Mouse (Mus musculus) midbrain, postnatal 0 days (tissue): ENCODE measurements around the gene Gm4214. TPM values are rescaled to one million over a fixed set of nuclear protein-coding genes. Genes with fewer than 3 reads are reported as not detected.
"Not testable (repeated sequence)": the region's sequence is repeated elsewhere in the genome, so short reads cannot be mapped to it uniquely, and the experiment has no call there.

Experiments
- ATAC-seq: fragments of 200-750 bp; cut with Nextera tagmentation; 2 replicates; pipeline ENCODE4 v1.8.0; 2017; ENCODE audit warnings: moderate number of reproducible peaks, mild to moderate bottlenecking, moderate TSS enrichment, moderate library complexity; ENCODE audit not compliant: low FRiP score
- DNase-seq: peaks from one replicate; pipeline ENCODE4 v3.0.0-alpha.2; 2015; ENCODE audit warnings: low spot score
- H3K27ac ChIP-seq: fragments of 300-500 bp; sonication (generic); 2 replicates; pipeline ENCODE4 v1.5.1; 2014; ENCODE audit warnings: low read depth, mild to moderate bottlenecking, low read length, mixed read lengths
- H3K27me3 ChIP-seq: fragments of 300-500 bp; sonication (generic); 2 replicates; pipeline ENCODE4 v1.6.1; 2014; ENCODE audit warnings: low read length, control low read depth, mixed read lengths; ENCODE audit not compliant: insufficient read depth
- H3K36me3 ChIP-seq: fragments of 300-500 bp; sonication (generic); 2 replicates; pipeline ENCODE4 v1.6.1; 2014; ENCODE audit warnings: low read length, control low read depth, mixed read lengths; ENCODE audit not compliant: insufficient read depth
- H3K4me1 ChIP-seq: fragments of 300-500 bp; sonication (generic); 2 replicates; pipeline ENCODE4 v1.6.1; 2014; ENCODE audit warnings: mild to moderate bottlenecking, control low read depth, antibody characterized with exemption, low read length, mixed read lengths; ENCODE audit not compliant: insufficient read depth
- H3K4me2 ChIP-seq: fragments of 300-500 bp; sonication (generic); 2 replicates; pipeline ENCODE4 v1.6.1; 2014; ENCODE audit warnings: low read depth, mild to moderate bottlenecking, low read length, mixed read lengths; ENCODE audit not compliant: poor library complexity, severe bottlenecking
- H3K4me3 ChIP-seq: fragments of 300-500 bp; sonication (generic); 2 replicates; pipeline ENCODE4 v1.5.1; 2014; ENCODE audit warnings: low read depth, mild to moderate bottlenecking, low read length, moderate library complexity
- H3K9ac ChIP-seq: fragments of 300-500 bp; sonication (generic); replicated peaks from 2 replicates; pipeline ENCODE4 v1.6.1; 2014; ENCODE audit warnings: mild to moderate bottlenecking, low read length, moderate library complexity, mixed read lengths; ENCODE audit not compliant: poor library complexity, severe bottlenecking
- H3K9me3 ChIP-seq: fragments of 300-500 bp; sonication (generic); 2 replicates; pipeline ENCODE4 v1.6.1; 2016; ENCODE audit warnings: low read length, control low read depth
- WGBS: fragments of 180-500 bp; shearing (Covaris S2); extraction: QIAGEN DNeasy Blood & Tissue Kit; methylation state at CpG from one replicate; pipeline ENCODE4 v1.1.7; 2014; 5-methylcytosine and 5-hydroxymethylcytosine counted together
- polyA plus RNA-seq: library from polyadenylated mRNA; unstranded; fragments of >200 nt; fragmentation: Nextera tagmentation; extraction: Ambion mirVana; gene quantifications from 2 replicates; pipeline ENCODE4 v1.2.1, GENCODE M21; 2015
- total RNA-seq: library from RNA; depleted of rRNA; stranded (reverse); fragments of >200 nt; gene quantifications from 2 replicates; pipeline ENCODE4 v1.2.3, GENCODE M21; 2014; rRNA removed

Gm4214 gene
- total RNA-seq (not detected in 2 replicates), polyA plus RNA-seq (not detected in 2 replicates)

- H3K9ac ChIP-seq, ATAC-seq, DNase-seq, H3K27me3 ChIP-seq, H3K27ac ChIP-seq, H3K4me1 ChIP-seq, H3K4me3 ChIP-seq, H3K9me3 ChIP-seq, H3K36me3 ChIP-seq, H3K4me2 ChIP-seq: not testable (repeated sequence)
- WGBS: no CpG with 5 or more reads among the region's 5 CpGs
Observed at GRCm38 (mm10) chr7:22984573-22984972, at the start of gene Gm4214. Gene Gm4214 (minus strand): TSS chr7:22984673.

DNA sequence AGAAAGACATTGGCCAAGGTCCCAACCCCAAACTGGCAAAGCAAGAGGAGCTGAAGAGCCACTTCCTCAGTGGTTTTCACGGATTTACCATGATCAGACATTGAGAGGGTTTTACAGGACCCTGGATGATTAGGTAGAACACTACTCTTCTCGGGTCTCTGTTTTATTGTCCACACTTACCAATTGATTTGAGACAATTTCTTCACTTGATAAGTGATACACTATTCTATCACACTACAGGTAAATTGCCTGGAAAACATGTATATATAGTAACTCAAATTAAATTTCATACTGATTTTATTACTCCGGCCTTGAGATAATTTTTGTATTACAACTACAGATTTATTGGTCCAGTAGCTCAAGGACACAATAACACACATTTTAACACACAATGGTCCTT lies 35.4 kb upstream of the Gm4214 start, which contains the start of gene Gm4216:
TSS of gene Gm4216 (minus strand) at position 101 of the 400 bp plus-strand sequence.
- H3K4me3 ChIP-seq, ATAC-seq, H3K4me1 ChIP-seq, H3K9ac ChIP-seq, H3K9me3 ChIP-seq, H3K36me3 ChIP-seq, H3K4me2 ChIP-seq, H3K27ac ChIP-seq, DNase-seq, H3K27me3 ChIP-seq: not testable (repeated sequence)
- WGBS: no CpG with 5 or more reads among the region's 3 CpGs

Other genes with a start within 250 kb of the Gm4214 start
- gene Vmn1r157, start 223.0 kb downstream of the Gm4214 start, total RNA-seq: not detected in 2 replicates
- gene Vmn1r157, start 223.0 kb downstream of the Gm4214 start, polyA plus RNA-seq: not detected in 2 replicates
- not detected in 2 replicates for gene Vmn1r158, start 193.9 kb downstream of the Gm4214 start, total RNA-seq
- gene Vmn1r158, start 193.9 kb downstream of the Gm4214 start, polyA plus RNA-seq: not detected in 2 replicates
- not detected in 2 replicates for gene Vmn1r159, start 141.1 kb downstream of the Gm4214 start, total RNA-seq
- gene Vmn1r159, start 141.1 kb downstream of the Gm4214 start, polyA plus RNA-seq: not detected in 2 replicates
- not detected in 2 replicates for gene Vmn1r160, start 113.4 kb downstream of the Gm4214 start, total RNA-seq
- gene Vmn1r160, start 113.4 kb downstream of the Gm4214 start, polyA plus RNA-seq: not detected in 2 replicates
- not detected in 2 replicates for gene Gm4216, start 35.2 kb upstream of the Gm4214 start, total RNA-seq
- not detected in 2 replicates for gene Gm4216, start 35.2 kb upstream of the Gm4214 start, polyA plus RNA-seq
- not detected in 2 replicates for gene Vmn1r163, start 70.9 kb upstream of the Gm4214 start, total RNA-seq
- gene Vmn1r163, start 70.9 kb upstream of the Gm4214 start, polyA plus RNA-seq: not detected in 2 replicates
- gene Gm8720, start 82.8 kb upstream of the Gm4214 start, total RNA-seq: not detected in 2 replicates
- not detected in 2 replicates for gene Gm8720, start 82.8 kb upstream of the Gm4214 start, polyA plus RNA-seq
- gene Gm10662, start 159.8 kb upstream of the Gm4214 start, total RNA-seq: not detected in 2 replicates
- gene Gm10662, start 159.8 kb upstream of the Gm4214 start, polyA plus RNA-seq: not detected in 2 replicates
- gene Vmn1r165, start 232.7 kb upstream of the Gm4214 start, total RNA-seq: not detected in 2 replicates
- gene Vmn1r165, start 232.7 kb upstream of the Gm4214 start, polyA plus RNA-seq: not detected in 2 replicates